Mouse (Mus musculus) CH12.LX (cell line): ENCODE results near the gene Micu1. TPM values are rescaled to one million over a fixed set of nuclear protein-coding genes. Genes with fewer than 3 reads are reported as not detected.
A peak's percentile ranks its signal among the peaks of the same experiment; 100 is the strongest.

ENCODE experiments used
- DNase-seq: peaks from one replicate; pipeline ENCODE4 v3.0.0-alpha.2; 2013; ENCODE audit errors: extremely low read depth
- H3K27ac ChIP-seq: 2 replicates; pipeline ENCODE4 v1.5.1; 2012; ENCODE audit warnings: low read depth, mild to moderate bottlenecking, control low read depth, moderate library complexity; ENCODE audit not compliant: insufficient read depth
- H3K27me3 ChIP-seq: replicated peaks from 2 replicates; pipeline ENCODE3; 2012; ENCODE audit warnings: inconsistent platforms
- H3K36me3 ChIP-seq, 2 experiments: replicated peaks in 1 of 2; 2 replicates each; pipeline versions ENCODE3 to v1.6.1; 2012; ENCODE audit warnings: inconsistent platforms in 1 of 2, low read length in 1 of 2, mild to moderate bottlenecking in 1 of 2, mixed read lengths in 1 of 2, moderate library complexity in 1 of 2; ENCODE audit not compliant: control insufficient read depth in 1 of 2, insufficient read depth in 1 of 2
- H3K4me1 ChIP-seq, 2 experiments: 2 replicates each; pipeline ENCODE4 v1.6.1; 2012; ENCODE audit warnings: inconsistent platforms in 1 of 2, moderate library complexity in 1 of 2; ENCODE audit not compliant: insufficient read depth in 2 of 2, control insufficient read depth in 1 of 2
- H3K4me2 ChIP-seq: 2 replicates; pipeline ENCODE4 v1.6.1; 2012; ENCODE audit warnings: low read depth, mild to moderate bottlenecking, control low read depth; ENCODE audit not compliant: poor library complexity, insufficient read depth, severe bottlenecking
- H3K4me3 ChIP-seq, 3 experiments: fragments of 150-350 bp in 1 of 3; sonication (generic) in 1 of 3; replicated peaks in 1 of 3; 2 replicates each; pipeline versions ENCODE3 to v1.5.1; 2011 to 2012; ENCODE audit warnings: low read depth in 2 of 3, low read length in 2 of 3, mild to moderate bottlenecking in 2 of 3, moderate library complexity in 2 of 3, control low read depth in 1 of 3, improper control_type of control experiment in 1 of 3, inconsistent platforms in 1 of 3, mixed read lengths in 1 of 3; ENCODE audit not compliant: poor library complexity in 1 of 3
- H3K79me2 ChIP-seq: replicated peaks from 2 replicates; pipeline ENCODE4 v1.6.1; 2012; ENCODE audit warnings: mild to moderate bottlenecking, moderate library complexity; ENCODE audit not compliant: control insufficient read depth, poor library complexity, insufficient read depth, severe bottlenecking; ENCODE audit errors: extremely low read depth
- H3K9ac ChIP-seq: 2 replicates; pipeline ENCODE4 v1.6.1; 2012; ENCODE audit warnings: low read depth, mild to moderate bottlenecking, control low read depth, moderate library complexity; ENCODE audit not compliant: insufficient read depth
- H3K9me3 ChIP-seq: replicated peaks from 2 replicates; pipeline ENCODE3; 2012; ENCODE audit warnings: low read length, inconsistent platforms, mixed read lengths
- BHLHE40 ChIP-seq: IDR thresholded peaks from 2 replicates; pipeline ENCODE4 v1.6.1; 2011; ENCODE audit warnings: mild to moderate bottlenecking, low read depth, low read length, improper control_type of control experiment
- CHD1 ChIP-seq: IDR thresholded peaks from 2 replicates; pipeline ENCODE4 v1.6.1; 2012; ENCODE audit warnings: low read depth, low read length, improper control_type of control experiment, inconsistent platforms
- CHD2 ChIP-seq: IDR thresholded peaks from 2 replicates; pipeline ENCODE4 v1.6.1; 2011; ENCODE audit warnings: low read length, improper control_type of control experiment
- E2F4 ChIP-seq: IDR thresholded peaks from 2 replicates; pipeline ENCODE4 v1.6.1; 2011; ENCODE audit warnings: low read depth, low read length, improper control_type of control experiment; ENCODE audit not compliant: insufficient replicate concordance
- ELF1 ChIP-seq: IDR thresholded peaks from 2 replicates; pipeline ENCODE4 v1.6.1; 2014; ENCODE audit warnings: low read depth, mild to moderate bottlenecking, inconsistent platforms, low read length, improper control_type of control experiment
- ETS1 ChIP-seq: conservative IDR thresholded peaks from 2 replicates; pipeline ENCODE4 v1.6.1; 2012; ENCODE audit warnings: low read depth, mild to moderate bottlenecking, inconsistent platforms, low read length, improper control_type of control experiment, moderate library complexity
- IRF4 ChIP-seq: IDR thresholded peaks from 2 replicates; pipeline ENCODE4 v1.6.1; 2014; ENCODE audit warnings: low read depth, mild to moderate bottlenecking, inconsistent platforms, low read length, improper control_type of control experiment
- JUN ChIP-seq: IDR thresholded peaks from 2 replicates; pipeline ENCODE4 v1.6.1; 2011; ENCODE audit warnings: low read depth, mild to moderate bottlenecking, low read length, improper control_type of control experiment, moderate library complexity; ENCODE audit not compliant: insufficient read depth
- MAFK ChIP-seq: IDR thresholded peaks from 2 replicates; pipeline ENCODE4 v1.6.1; 2011; ENCODE audit warnings: low read length, improper control_type of control experiment; ENCODE audit not compliant: insufficient replicate concordance
- MAX ChIP-seq: IDR thresholded peaks from 2 replicates; pipeline ENCODE4 v1.6.1; 2011; ENCODE audit warnings: low read length, improper control_type of control experiment
- MAZ ChIP-seq: IDR thresholded peaks from 2 replicates; pipeline ENCODE4 v1.6.1; 2012; ENCODE audit warnings: low read depth, mild to moderate bottlenecking, inconsistent platforms, low read length, improper control_type of control experiment, moderate library complexity
- MEF2A ChIP-seq: IDR thresholded peaks from 2 replicates; pipeline ENCODE4 v1.6.1; 2014; ENCODE audit warnings: low read depth, mild to moderate bottlenecking, inconsistent platforms, low read length, improper control_type of control experiment, borderline replicate concordance
- MXI1 ChIP-seq: IDR thresholded peaks from 2 replicates; pipeline ENCODE4 v1.6.1; 2011; ENCODE audit warnings: mild to moderate bottlenecking, low read depth, low read length, improper control_type of control experiment
- ZKSCAN1 ChIP-seq: IDR thresholded peaks from 2 replicates; pipeline ENCODE4 v1.6.1; 2012; ENCODE audit warnings: low read depth, inconsistent platforms, low read length, improper control_type of control experiment, borderline replicate concordance
- ZNF384 ChIP-seq: IDR thresholded peaks from 2 replicates; pipeline ENCODE4 v1.6.1; 2012; ENCODE audit warnings: low read depth, low read length, improper control_type of control experiment, inconsistent platforms
- dilution Hi-C: fragments of 300-500 bp; cut with MboI; formaldehyde crosslinking; loops from 2 replicates; pipeline ENCODE4 v1.14.3; 2020; ENCODE audit warnings: low sequenced_read_pairs; ENCODE audit not compliant: extremely low pct_unique_long_range_greater_than_20kb, extremely low pct_ligation_motif_present
- in situ Hi-C: fragments of 300-500 bp; cut with MboI; formaldehyde crosslinking; loops from 3 replicates; pipeline ENCODE4 v1.14.3; 2019; ENCODE audit warnings: low sequenced_read_pairs, low pct_ligation_motif_present, low pct_unique_long_range_greater_than_20kb, mixed read lengths
- polyA plus RNA-seq: library from polyadenylated mRNA; unstranded; fragments of >175 nt; gene quantifications from 2 replicates; pipeline ENCODE4 v1.2.1, GENCODE M21; 2012; ENCODE audit warnings: low read depth; ENCODE audit not compliant: insufficient read length
- total RNA-seq, 2 experiments: library from RNA; depleted of rRNA; stranded (reverse); fragments of 300-350 nt in 1 of 2; fragments of >200 nt in 1 of 2; gene quantifications; 2 replicates each; pipeline ENCODE4 v1.2.3; 2012 to 2014

Gene Micu1
- total and polyA plus RNA-seq, 3 experiments: 23.1 to 37.1 (median 29.3) TPM

DNA sequence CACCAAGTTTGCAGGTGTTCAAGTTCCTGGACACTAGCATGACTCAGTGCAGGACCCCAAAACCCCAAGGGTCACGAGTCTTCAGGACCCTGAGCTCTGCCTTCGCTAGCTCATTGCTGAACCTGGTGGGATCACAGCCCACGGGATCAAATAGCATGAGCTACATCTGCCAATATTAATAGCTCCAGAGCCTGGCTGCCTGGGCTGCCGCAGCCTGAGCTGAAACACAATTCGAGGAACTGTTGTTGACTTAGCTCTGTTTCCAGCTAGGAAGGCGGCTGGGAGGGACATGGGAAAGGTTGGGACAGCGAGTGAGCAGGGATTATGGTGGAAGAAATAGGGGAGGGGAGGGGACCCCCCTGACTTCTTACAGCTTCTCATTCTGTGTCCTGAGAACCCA, 200.9 kb downstream of the Micu1 start:
- Histone ChIP-seq H3K4me3 (no peak overlapping the region), H3K4me1 (peaks cover 49 to 74% of the 10 kb centered on the region in 2 experiments), H3K27me3 (no peaks in the 10 kb centered on the region), H3K9me3 (no peaks in the 10 kb centered on the region), H3K36me3 (peaks cover 4 to 5% of the 10 kb centered on the region in 2 experiments), H3K4me2 (no peak overlapping the region), H3K79me2 (no peaks in the 10 kb centered on the region), H3K27ac (no peak overlapping the region), H3K9ac (no peak overlapping the region)
- TF ChIP-seq E2F4 (no peak), CHD1 (no peak), MEF2A (no peak), MAZ (no peak), MAFK (no peak), ELF1 (no peak), MXI1 (no peak), JUN (no peak), MAX (no peak)
- in situ Hi-C loops: loop anchor here (25.0 kb wide), 1 partner anchor 484 kb away; the partner anchor contains the start of gene Gm17455
- DNase-seq: no peak
- dilution Hi-C loops: no loop called here

DNA sequence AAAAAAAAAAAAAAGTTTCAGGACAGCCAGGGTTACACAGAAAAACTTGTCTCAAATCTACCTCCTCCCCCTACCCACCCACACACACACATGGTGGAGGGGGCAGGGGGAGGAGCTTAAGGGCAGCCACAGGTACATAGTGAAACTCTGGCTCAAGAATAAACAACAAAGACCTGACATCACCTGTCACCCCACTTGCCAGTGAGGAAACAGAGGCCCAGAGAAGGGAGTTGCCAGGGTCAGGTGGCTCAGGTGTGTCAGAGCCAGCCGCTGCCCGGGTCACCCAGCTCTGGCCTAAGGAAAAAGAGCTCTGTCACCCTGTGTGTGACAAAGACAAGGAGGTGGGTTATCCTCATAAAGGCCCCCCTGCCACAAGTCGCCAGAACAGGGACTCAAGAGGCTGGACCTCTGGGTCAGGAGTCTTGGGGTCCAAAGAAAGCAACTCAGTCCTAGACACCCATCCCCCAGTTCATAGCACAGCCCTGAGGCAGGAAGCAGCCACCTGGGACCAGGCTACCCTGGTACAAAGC, 204.9 kb downstream of the Micu1 start:
- H3K27me3 ChIP-seq: no peaks in the 10 kb centered on the region
- H3K9me3 ChIP-seq: no peaks in the 10 kb centered on the region
- peak overlapping the region; percentile 72 for H3K4me2 ChIP-seq
- H3K9ac ChIP-seq: no peak overlapping the region; the same call in 1 of the 2 replicates
- no peak overlapping the region for H3K4me3 ChIP-seq
- H3K79me2 ChIP-seq: no peaks in the 10 kb centered on the region
- peak overlapping the region; percentile 27 for H3K27ac ChIP-seq
- dilution Hi-C loops: no loop called here
- H3K36me3 ChIP-seq: no peaks in the 10 kb centered on the region
- DNase-seq: no peak
- TF ChIP-seq ZNF384: peak; percentile 81; the same call in 1 of the 2 replicates
- TF ChIP-seq ZKSCAN1: no peak
- TF ChIP-seq IRF4: 0 out of 2 replicates have a peak, but pooled peaks have one; percentile 15
- peak; percentile 13; the same call in 1 of the 2 replicates for TF ChIP-seq CHD2
- no peak for TF ChIP-seq E2F4
- TF ChIP-seq BHLHE40: no peak; the same call in 1 of the 2 replicates
- peak; percentile 19; the same call in 1 of the 2 replicates for TF ChIP-seq ETS1
- peaks cover 45 to 70% of the 10 kb centered on the region in 2 experiments for H3K4me1 ChIP-seq
- in situ Hi-C loops: loop anchor here (25.0 kb wide), 1 partner anchor 480 kb away; the partner anchor contains the start of gene Gm17455
